Mouse (Mus musculus) heart, embryonic 16.5 days (tissue): ENCODE data around the gene Phf24. TPM values are rescaled to one million over a fixed set of nuclear protein-coding genes. Genes with fewer than 3 reads are reported as not detected.

Experiments
- ATAC-seq: fragments of 200-750 bp; cut with Nextera tagmentation; replicated peaks from 2 replicates; pipeline ENCODE4 v1.8.0; 2017; ENCODE audit warnings: moderate number of reproducible peaks; ENCODE audit not compliant: insufficient read depth, low FRiP score; ENCODE audit errors: extremely low read depth
- H3K27ac ChIP-seq: fragments of 300-500 bp; sonication (generic); 2 replicates; pipeline ENCODE4 v1.5.1; 2014; ENCODE audit warnings: mild to moderate bottlenecking, low read length, control low read depth, moderate library complexity
- H3K27me3 ChIP-seq: fragments of 300-500 bp; sonication (generic); 2 replicates; pipeline ENCODE4 v1.6.1; 2014; ENCODE audit warnings: low read length, mixed read lengths; ENCODE audit not compliant: control insufficient read depth, insufficient read depth
- H3K36me3 ChIP-seq: fragments of 300-500 bp; sonication (generic); 2 replicates; pipeline ENCODE4 v1.6.1; 2014; ENCODE audit not compliant: control insufficient read depth, insufficient read depth
- H3K4me1 ChIP-seq: fragments of 300-500 bp; sonication (generic); 2 replicates; pipeline ENCODE4 v1.6.1; 2014; ENCODE audit warnings: low read length, mixed read lengths; ENCODE audit not compliant: control insufficient read depth, insufficient read depth
- H3K4me2 ChIP-seq: fragments of 300-500 bp; sonication (generic); 2 replicates; pipeline ENCODE4 v1.6.1; 2014; ENCODE audit warnings: low read depth, mild to moderate bottlenecking, control low read depth, low read length
- H3K4me3 ChIP-seq: fragments of 300-500 bp; sonication (generic); 2 replicates; pipeline ENCODE4 v1.5.1; 2014; ENCODE audit warnings: mild to moderate bottlenecking, control low read depth, low read length
- H3K9ac ChIP-seq: fragments of 300-500 bp; sonication (generic); 2 replicates; pipeline ENCODE4 v1.6.1; 2014; ENCODE audit warnings: low read length, control low read depth
- H3K9me3 ChIP-seq: fragments of 300-500 bp; sonication (generic); replicated peaks from 2 replicates; pipeline ENCODE4 v1.6.1; 2016; ENCODE audit warnings: low read length; ENCODE audit not compliant: control insufficient read depth
- WGBS: fragments of 180-500 bp; shearing (Covaris S2); extraction: QIAGEN DNeasy Blood & Tissue Kit; methylation state at CpG from one replicate; pipeline ENCODE4 v1.1.7; 2014; 5-methylcytosine and 5-hydroxymethylcytosine counted together
- polyA plus RNA-seq: library from polyadenylated mRNA; unstranded; fragments of >200 nt; fragmentation: Nextera tagmentation; extraction: Ambion mirVana; gene quantifications from 2 replicates; pipeline ENCODE4 v1.2.1, GENCODE M21; 2015

The Phf24 gene
- polyA plus RNA-seq, 1 experiment from 2014 or later: 4.8 TPM

DNA sequence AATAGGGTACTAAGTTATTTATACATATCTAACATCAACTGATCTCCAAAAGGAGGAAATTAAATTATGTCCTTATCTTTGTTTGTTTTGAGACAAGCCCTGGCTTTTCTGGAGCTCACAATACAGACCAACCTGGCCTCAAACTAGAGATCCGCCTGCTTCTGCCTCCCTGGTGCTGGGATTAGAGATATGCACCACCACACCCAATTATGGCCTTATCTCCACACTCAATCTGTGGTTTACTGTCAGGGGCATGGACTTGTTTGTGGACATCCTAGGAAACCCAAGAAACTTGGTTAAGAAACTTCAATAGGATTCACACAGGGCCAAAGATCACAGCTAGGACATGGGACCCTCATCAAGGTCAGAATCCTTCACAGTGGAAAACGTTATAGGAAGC lies 38.8 kb upstream of the Phf24 start:
- Histone ChIP-seq H3K4me1 (0 out of 2 replicates have a peak, but pooled peaks cover 2% of the 10 kb centered on the region), H3K9ac (no peak overlapping the region), H3K4me3 (no peak overlapping the region), H3K27me3 (no peaks in the 10 kb centered on the region), H3K27ac (no peak overlapping the region), H3K36me3 (no peaks in the 10 kb centered on the region), H3K4me2 (no peak overlapping the region), H3K9me3 (no peaks in the 10 kb centered on the region)
- WGBS: 75% methylated on average over 2 of the region's 2 CpGs
- no peak for ATAC-seq

GRCm38 (mm10) chr4:42879829-42880676 lies 36.4 kb upstream of the Phf24 start:
- WGBS: 59% methylated on average over 16 of the region's 16 CpGs
- no peak overlapping the region for H3K4me3 ChIP-seq

GRCm38 (mm10) chr4:42880677-42880948 lies 35.8 kb upstream of the Phf24 start:
- 56% methylated on average over 1 of the region's 1 CpGs for WGBS
- Histone ChIP-seq H3K27ac (no peak overlapping the region), H3K36me3 (no peaks in the 10 kb centered on the region), H3K4me2 (no peak overlapping the region), H3K9ac (no peak overlapping the region), H3K9me3 (no peaks in the 10 kb centered on the region), H3K4me1 (0 out of 2 replicates have a peak, but pooled peaks cover 2% of the 10 kb centered on the region), H3K4me3 (no peak overlapping the region), H3K27me3 (no peaks in the 10 kb centered on the region)
- no peak for ATAC-seq

More at GRCm38 (mm10) chr4:42879829-42880676, 36.4 kb upstream of the Phf24 start:
- ATAC-seq: no peak
- Histone ChIP-seq H3K36me3 (no peaks in the 10 kb centered on the region), H3K4me2 (no peak overlapping the region), H3K27me3 (no peaks in the 10 kb centered on the region), H3K9me3 (no peaks in the 10 kb centered on the region), H3K9ac (peak overlapping the region; percentile 51; the same call in 1 of the 2 replicates), H3K27ac (no peak overlapping the region), H3K4me1 (0 out of 2 replicates have a peak, but pooled peaks cover 2% of the 10 kb centered on the region)

DNA sequence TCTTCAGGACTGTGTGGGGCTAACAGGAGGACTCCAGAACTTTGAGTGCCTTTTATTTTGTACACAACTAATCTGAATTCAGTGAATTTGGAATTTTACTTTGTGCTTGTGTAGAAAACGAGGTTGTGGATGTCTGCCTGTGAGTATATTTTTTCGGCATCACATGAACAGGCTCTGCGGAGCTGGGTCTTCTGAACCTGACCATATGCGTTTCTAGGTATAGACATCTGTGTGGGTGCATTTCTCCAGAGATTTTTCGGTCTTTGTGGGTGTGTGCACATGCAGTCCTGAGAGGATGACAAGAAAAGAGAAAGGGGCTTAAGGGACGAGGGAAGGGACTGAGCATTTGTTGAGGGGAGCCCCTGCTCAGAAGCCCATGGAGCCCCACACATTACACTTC lies 29.5 kb upstream of the Phf24 start:
- no peak overlapping the region for H3K27ac ChIP-seq
- no peaks in the 10 kb centered on the region for H3K36me3 ChIP-seq
- 86% methylated on average over 6 of the region's 6 CpGs for WGBS
- H3K4me1 ChIP-seq: no peaks in the 10 kb centered on the region
- no peak overlapping the region for H3K9ac ChIP-seq
- no peaks in the 10 kb centered on the region for H3K9me3 ChIP-seq
- no peaks in the 10 kb centered on the region for H3K27me3 ChIP-seq
- H3K4me2 ChIP-seq: no peak overlapping the region
- H3K4me3 ChIP-seq: no peak overlapping the region
- no peak for ATAC-seq

DNA sequence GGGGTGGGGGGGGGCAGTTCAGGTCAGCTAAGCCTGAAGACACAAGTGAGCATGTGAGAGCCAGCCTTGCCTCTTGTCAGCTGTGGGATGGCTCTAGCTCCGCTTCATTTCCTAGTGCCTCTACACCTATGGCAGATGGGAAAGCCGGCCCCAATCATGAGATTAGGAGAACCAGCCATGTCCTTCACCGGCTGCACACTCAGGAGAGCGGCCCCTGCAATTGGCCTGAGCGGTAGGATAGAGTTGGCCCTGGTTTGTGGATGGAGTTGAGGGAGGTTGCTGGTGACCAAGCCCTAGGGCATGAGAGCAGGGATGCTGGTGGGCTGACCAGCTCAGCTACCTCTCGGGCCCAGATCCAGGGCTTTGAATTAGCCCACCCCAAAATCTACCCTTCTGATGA lies 27.7 kb upstream of the Phf24 start:
- Histone ChIP-seq H3K36me3 (no peaks in the 10 kb centered on the region), H3K4me2 (no peak overlapping the region), H3K9me3 (no peaks in the 10 kb centered on the region), H3K9ac (no peak overlapping the region), H3K4me1 (no peaks in the 10 kb centered on the region), H3K4me3 (no peak overlapping the region), H3K27me3 (no peaks in the 10 kb centered on the region), H3K27ac (no peak overlapping the region)
- 89% methylated on average over 6 of the region's 6 CpGs for WGBS
- ATAC-seq: no peak

- H3K9me3 ChIP-seq: no peaks in the 10 kb centered on the region
- H3K4me1 ChIP-seq: no peaks in the 10 kb centered on the region
- H3K4me3 ChIP-seq: no peak overlapping the region
- H3K36me3 ChIP-seq: no peaks in the 10 kb centered on the region
- ATAC-seq: no peak
- H3K27me3 ChIP-seq: no peaks in the 10 kb centered on the region
- no peak overlapping the region for H3K9ac ChIP-seq
- H3K4me2 ChIP-seq: no peak overlapping the region
- WGBS: 71% methylated on average over 7 of the region's 7 CpGs
- H3K27ac ChIP-seq: no peak overlapping the region
These were observed 25.3 kb upstream of the Phf24 start for GRCm38 (mm10) chr4:42891176-42891575.

GRCm38 (mm10) chr4:42895118-42895517 lies 21.3 kb upstream of the Phf24 start:
- Histone ChIP-seq H3K9ac (no peak overlapping the region), H3K4me1 (no peaks in the 10 kb centered on the region), H3K4me3 (no peak overlapping the region), H3K9me3 (no peaks in the 10 kb centered on the region), H3K4me2 (no peak overlapping the region), H3K27me3 (no peaks in the 10 kb centered on the region), H3K36me3 (no peaks in the 10 kb centered on the region), H3K27ac (no peak overlapping the region)
- WGBS: 77% methylated on average over 7 of the region's 7 CpGs
- no peak for ATAC-seq

GRCm38 (mm10) chr4:42898914-42899313 lies 17.5 kb upstream of the Phf24 start:
- no peak for ATAC-seq
- no peaks in the 10 kb centered on the region for H3K36me3 ChIP-seq
- no peak overlapping the region for H3K27ac ChIP-seq
- no peak overlapping the region for H3K9ac ChIP-seq
- WGBS: 37% methylated on average over 3 of the region's 3 CpGs
- H3K4me1 ChIP-seq: no peaks in the 10 kb centered on the region
- H3K27me3 ChIP-seq: no peaks in the 10 kb centered on the region
- H3K9me3 ChIP-seq: no peaks in the 10 kb centered on the region
- no peak overlapping the region for H3K4me2 ChIP-seq
- H3K4me3 ChIP-seq: no peak overlapping the region

- no peaks in the 10 kb centered on the region for H3K27me3 ChIP-seq
- no peak overlapping the region for H3K4me2 ChIP-seq
- H3K4me3 ChIP-seq: no peak overlapping the region
- H3K9ac ChIP-seq: no peak overlapping the region
- H3K4me1 ChIP-seq: no peaks in the 10 kb centered on the region
- no peak for ATAC-seq
- H3K27ac ChIP-seq: no peak overlapping the region
- no peaks in the 10 kb centered on the region for H3K9me3 ChIP-seq
- WGBS: 53% methylated on average over 5 of the region's 5 CpGs
- no peaks in the 10 kb centered on the region for H3K36me3 ChIP-seq
These were observed 15.6 kb upstream of the Phf24 start for GRCm38 (mm10) chr4:42900878-42901277.
